Mouse (Mus musculus): Measurements from ENCODE around the gene Ttc24.

The Ttc24 gene

DNA sequence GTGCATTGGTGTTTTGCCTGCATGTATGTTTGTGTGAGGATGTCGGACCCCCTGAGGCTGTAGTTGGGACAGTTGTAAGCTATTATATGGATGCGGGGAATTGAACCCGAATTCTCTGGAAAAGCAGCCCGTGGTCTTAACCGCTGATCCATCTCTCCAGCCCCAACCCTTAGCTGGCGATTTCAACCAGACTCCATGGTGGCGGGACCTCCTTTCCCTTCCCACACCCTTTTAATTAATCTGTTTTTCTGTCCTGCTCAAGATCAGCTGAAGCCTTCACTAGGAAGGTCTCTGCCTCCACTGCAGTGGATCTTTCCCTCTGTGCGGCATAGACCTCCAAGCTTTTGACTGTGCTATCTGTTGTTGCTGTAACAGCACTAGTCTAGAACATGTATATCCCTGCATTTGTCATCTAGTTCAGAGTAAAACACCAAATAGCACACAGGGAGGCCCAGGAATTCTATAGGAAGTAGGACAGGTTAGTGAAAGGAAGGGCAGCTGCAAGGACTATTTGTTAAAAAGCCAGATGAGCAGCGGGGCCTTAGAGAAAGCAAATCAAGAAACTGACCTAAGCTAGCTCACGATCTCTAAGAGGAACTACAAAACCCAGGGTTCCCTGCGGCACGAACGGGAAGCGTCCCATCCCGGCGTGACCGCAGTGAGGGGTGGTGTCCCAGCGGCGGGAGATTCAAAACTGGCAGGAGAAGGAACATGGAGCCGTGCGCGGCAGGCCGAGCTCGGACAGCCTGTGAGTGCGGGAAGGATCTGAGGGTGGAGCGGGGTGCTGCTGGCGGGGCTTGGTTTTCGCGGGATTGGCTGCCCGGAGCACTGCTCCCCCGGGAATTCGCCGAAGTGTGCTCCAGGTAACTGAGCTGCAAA, 3.5 kb upstream of the Ttc24 start, which contains the start of gene Iqgap3:
TSS of gene Iqgap3 (plus strand) at position 627 of the 879 bp plus-strand sequence.
- DNase-seq (ENCODE audit: low read depth, low spot score): peak; percentile 84

DNA sequence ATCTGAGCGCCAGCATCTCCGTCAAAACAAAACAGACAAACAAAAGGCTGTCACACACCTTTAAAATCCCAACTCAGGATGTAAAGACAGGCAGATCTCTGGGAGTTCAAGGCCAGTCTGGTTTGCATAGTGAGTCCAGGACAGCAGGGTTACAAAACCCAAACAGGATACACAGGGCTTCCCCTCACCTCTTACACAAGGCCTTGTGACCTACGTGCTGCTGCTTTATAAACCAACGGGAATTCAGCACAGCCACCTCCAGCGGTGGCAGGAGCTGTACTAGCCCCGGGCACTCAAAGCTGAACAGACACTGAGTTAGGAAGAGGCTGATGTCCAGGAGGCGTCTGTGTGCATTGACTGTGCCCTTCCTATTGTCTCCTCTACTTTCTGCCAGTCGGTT, 663 bp downstream of the Ttc24 start:
- peak; percentile 19 for DNase-seq (ENCODE audit: low read depth, low spot score)

DNA sequence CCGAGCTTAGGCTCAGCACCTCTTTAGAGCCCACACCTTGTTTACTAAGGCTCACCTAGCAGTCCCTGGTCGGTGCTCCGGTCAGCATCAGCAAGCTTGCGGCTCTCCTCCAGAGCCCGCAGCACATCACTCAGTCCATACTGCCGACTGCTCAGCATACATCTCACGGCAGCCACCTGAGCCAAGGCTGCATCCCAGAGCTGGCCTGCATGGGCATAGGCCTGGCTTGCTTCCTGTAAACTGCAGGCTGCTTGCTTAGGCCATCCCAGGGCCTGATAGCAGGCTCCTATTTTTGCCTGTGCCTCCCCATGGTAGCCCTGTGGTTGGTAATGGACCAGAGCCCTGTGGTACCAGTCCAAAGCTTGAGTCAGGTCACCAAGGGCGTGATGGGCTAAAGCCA, 3.3 kb downstream of the Ttc24 start:
- DNase-seq (ENCODE audit: low read depth, low spot score): no peak

DNA sequence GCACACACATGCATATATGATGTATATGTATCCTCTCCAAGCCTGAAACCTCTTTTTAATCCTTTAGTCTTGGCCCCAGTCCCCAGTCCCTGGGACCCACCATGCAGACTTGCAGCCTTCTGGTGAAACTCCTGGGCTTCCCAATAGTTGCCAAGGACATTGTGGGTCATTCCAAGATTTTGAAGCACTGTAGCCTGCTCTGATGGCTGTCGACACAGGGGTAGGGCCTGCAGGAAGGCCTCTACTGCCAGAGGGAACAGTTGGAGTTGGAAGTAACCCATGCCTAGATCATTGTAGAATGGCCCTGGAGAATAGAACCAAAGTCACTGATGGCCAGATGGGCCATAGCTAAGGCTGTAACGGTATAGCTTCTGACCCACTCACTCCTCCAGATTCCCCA, 3.8 kb downstream of the Ttc24 start:
- DNase-seq (ENCODE audit: low read depth, low spot score): no peak

DNA sequence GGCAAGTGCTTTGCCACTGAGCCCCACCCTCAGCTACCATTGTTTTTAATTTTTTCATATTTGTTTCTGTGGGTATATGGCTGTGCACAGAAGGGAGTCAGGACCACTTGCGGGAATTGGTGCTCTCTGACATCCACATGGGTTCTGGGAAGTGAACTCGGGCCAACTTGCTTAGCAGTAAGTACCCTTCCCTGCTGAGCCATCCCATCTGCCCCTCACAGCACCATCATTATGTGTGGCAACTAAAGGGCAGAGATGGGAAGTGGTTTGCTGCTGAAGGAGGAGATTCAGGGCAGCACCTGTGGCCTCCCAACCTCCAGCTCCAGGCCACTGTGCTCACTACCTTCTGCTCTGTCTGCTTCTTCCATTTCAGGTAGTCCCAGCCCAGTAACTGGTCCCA, 4.5 kb downstream of the Ttc24 start:
- DNase-seq (ENCODE audit: low read depth, low spot score): no peak

DNA sequence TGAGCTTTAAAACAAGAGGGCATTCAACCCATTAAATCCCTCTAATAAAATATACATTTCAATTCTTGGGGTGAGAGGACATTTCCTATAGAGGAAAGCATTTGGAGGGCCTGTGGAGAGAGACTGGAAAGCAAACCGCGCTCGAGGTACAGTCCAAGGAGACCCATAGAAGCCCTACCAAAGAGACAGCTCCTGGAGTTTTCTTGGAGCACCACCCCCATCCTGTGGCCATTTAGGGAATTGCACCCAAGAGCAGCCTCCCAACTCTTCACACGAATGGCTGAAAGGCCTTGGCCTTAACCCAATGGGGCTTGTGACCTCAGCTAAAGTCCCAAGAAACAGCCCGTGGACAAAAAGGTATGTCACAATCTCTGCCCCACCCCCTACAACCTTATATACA, 6.3 kb downstream of the Ttc24 start:
- DNase-seq (ENCODE audit: low read depth, low spot score): peak; percentile 75

DNA sequence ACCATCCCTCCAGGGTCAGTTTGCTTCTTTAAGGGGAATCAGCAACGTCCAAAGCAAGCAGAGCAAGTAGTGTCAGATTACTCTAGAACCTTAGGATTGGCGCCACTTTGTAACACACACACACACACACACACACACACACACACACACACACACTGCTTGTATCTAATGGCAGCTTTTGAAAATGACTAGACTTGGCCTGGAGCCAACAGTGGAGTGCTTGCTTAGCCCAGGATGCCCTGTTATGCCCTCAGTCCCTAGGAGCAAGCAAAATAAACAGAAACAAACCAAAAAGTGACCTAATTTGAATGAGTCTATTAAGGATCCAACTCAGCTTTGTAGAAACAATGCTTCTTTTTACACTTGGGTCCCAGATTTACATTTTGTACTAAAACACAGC, 9.7 kb downstream of the Ttc24 start:
- DNase-seq (ENCODE audit: low read depth, low spot score): no peak

DNA sequence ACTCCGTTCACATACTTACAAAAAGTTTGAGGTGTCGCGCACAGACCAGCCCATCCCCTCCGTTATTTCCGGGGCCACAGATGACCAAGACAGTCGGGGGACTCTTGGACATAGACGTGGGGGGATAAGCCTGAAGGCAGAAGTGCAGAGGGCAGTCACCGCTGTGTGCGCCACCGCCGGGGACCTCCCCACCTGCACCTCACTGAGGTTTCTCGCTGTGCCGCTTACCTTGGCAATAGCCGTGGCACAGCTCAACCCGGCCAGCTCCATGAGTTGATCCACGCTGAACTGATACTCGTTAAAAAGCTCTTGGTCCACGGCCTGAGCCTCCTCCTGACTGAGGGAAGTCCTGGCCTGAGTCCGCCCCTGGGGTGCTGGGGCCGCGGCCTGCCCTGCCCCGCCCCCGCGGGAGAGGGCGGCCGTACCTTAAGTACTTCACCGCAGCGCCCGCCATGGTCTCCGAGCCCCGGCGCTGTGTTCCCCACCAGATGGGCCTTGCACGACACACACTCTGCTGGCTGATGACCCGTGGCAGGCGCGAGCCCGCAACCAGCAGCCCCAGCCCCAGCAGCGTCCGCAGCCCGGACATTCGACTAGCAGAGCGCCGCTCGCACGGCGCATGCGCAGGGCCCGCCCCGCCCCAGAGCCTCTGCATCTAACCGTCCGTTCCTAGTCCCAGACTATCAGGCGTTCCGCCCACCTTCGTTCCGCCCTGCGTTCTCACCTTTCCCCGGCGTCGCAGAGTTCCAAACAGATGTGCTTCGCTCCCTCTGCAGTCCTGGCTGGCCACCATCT, 20.0 kb downstream of the Ttc24 start, which contains the start of gene Naxe:
TSS of gene Naxe (minus strand) at position 594 of the 795 bp plus-strand sequence.
- peak; percentile 96 for DNase-seq (ENCODE audit: low read depth, low spot score)

DNA sequence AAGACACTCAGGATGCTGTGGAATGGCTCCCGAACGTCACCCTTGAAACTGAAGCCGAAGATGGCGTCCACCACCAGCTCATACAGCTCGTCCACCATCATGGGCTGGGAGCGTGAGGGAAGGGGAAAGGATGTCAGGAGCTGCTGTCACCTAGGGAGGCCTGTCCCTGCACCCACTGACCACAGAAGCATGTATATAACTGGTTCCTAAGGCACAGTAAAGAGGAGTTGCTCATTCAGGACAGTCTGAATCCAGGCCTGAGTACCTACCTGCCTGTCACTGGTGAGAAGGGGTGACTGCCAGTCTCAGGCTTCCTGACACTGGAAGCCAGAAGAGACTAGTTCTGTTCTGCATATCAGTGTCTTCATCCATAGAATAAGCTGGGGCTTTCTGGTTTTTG, 21.1 kb downstream of the Ttc24 start:
- DNase-seq (ENCODE audit: low read depth, low spot score): no peak

DNA sequence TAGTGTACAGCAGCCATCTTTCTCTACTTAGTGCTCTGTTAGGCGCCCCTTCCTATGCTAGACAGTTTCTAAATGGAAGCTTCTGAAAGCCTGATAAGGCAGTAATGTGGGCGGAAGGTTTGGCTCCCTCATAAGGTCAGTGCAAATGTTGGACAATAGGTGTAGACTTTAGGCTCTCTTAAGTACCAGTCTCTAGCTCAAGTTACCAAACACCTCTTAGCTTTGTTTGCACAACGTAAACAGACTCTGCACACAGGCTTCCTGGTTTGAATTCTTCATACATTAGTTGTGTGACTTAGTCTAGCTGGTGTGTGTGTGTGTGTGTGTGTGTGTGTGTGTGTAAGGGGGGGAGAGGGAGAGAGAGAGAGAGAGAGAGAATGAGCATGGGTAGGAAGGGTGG, 28.6 kb downstream of the Ttc24 start:
- DNase-seq (ENCODE audit: low read depth, low spot score): no peak

DNA sequence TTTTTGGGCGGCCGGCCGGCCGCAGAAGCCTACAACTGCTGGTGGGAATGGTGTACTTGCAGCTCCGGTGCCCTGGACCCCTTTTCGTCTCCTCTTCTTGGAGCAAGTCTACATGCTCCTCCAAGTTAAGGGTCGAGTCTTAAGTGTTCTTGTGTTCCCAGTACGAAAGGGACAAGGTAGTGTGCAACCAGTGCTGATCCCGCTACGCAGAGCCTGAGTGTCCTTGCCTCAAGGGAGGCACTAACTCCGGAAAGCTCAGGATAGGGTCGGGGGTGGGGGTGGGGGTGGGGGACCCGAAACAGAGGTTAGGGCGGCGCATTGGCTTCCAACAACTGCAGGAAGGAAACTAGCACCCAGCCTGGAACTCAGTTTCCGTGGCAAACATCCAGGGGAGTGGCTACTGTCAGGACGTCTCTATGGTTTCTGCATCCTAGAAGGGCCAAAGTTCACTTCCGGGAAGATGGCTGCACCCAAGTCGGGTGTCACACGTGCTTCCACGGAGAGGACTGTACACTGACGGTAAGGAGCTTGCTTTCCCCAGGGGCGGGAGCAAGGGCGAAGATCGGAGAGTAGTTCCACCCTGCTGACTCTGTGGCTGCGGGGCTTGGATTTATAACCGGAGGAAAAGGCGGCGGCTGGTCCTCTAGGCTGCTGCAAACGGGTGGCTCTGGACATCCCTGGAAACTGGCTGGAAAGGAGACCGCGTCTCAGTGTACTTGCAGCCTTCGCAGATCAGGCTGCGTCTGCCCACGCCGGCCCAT, 35.3 kb downstream of the Ttc24 start, which contains the start of gene Gpatch4:
TSS of gene Gpatch4 (plus strand) at position 448 of the 761 bp plus-strand sequence.
- peak; percentile 98 for DNase-seq (ENCODE audit: low read depth, low spot score)

DNA sequence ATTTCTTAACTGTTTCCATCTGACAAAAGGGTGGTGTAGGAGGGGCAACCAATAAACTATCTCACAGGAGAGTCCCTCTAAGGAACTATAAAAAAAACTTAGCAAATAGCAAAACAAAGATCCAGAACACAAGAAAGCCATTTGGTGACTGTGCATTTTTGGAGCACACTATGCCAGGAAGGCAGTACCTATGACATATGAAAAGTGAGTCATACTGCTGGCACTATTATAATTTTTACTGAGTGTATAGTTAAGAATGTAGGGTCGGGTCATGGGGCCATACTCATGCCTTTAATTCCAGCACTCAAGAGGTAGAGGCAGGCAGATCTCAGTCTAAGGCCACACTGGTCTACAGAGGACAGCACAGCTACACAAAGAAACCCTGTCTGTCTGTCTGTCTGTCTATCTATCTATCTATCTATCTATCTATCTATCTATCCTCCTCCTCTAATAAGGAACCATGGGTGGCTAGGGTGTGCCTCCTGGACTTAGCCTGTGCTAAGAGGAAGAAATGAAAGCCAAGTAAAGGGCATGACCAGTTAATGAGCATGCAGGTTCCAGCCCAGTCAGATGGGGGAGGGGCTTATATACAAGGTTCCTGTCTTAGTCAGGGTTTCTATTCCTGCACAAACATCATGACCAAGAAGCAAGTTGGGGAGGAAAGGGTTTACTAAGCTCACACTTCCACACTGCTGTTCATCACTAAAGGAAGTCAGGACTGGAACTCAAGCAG, 42.4 kb downstream of the Ttc24 start:
- DNase-seq (ENCODE audit: low read depth, low spot score): no peak

DNA sequence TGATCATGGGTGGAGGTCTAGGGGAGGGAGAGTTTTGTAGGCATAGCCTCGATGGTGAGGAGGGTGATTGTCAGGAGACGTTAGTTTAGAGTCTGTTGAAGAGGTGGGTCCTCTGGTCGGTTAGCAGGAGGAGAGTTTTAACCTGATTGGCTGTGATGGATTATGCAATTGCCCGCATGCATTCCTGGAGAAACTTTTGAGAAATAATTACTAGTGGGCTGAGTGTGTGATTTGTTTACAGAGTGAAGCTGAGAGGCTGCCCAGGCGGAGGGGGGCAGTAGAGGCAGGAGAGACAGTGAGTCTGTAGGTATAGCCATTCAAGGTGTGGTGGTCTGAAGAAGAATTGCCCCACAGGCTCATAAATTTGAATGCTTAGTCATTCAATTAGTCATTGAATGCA, 44.6 kb downstream of the Ttc24 start:
- no peak for DNase-seq (ENCODE audit: low read depth, low spot score)

DNA sequence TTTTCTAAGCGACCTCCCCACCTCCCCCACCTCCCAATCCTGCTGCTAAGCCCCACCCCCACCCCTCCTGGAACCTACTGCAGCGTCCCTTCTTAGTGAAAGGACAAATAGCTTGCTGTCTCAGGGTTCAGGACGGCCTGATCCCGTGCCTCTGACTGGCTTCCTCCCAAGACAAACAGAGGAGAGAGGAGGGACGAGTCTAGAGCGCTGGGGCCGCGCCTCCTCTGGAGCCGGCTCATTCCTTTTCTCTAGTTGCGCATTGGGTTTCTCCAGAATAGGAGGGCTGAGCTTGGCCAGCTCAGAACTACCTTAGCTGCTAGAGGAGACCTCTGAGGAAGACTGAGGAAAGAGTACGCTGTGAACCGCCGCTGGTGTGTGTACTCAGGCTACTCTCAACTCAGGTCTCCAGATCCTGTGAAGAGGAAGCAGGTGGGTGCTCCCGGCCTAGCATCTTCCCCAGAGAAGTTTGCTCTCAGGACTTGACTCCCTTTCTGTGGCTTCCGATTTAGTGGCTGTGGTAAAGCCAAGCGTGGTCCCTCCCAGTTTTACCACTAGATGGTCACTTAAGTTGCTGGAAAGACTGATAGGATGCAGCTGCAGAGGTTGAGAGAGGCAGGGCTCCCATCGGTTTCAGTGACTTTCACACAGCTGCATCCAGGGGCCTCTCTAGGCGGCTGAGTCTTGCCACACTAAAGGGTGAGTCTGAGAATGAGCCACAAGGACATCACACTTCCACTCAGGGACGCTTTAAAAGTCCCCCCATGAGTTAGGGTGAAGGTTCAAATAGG, 47.3 kb downstream of the Ttc24 start:
- peak; percentile 63 for DNase-seq (ENCODE audit: low read depth, low spot score)

DNA sequence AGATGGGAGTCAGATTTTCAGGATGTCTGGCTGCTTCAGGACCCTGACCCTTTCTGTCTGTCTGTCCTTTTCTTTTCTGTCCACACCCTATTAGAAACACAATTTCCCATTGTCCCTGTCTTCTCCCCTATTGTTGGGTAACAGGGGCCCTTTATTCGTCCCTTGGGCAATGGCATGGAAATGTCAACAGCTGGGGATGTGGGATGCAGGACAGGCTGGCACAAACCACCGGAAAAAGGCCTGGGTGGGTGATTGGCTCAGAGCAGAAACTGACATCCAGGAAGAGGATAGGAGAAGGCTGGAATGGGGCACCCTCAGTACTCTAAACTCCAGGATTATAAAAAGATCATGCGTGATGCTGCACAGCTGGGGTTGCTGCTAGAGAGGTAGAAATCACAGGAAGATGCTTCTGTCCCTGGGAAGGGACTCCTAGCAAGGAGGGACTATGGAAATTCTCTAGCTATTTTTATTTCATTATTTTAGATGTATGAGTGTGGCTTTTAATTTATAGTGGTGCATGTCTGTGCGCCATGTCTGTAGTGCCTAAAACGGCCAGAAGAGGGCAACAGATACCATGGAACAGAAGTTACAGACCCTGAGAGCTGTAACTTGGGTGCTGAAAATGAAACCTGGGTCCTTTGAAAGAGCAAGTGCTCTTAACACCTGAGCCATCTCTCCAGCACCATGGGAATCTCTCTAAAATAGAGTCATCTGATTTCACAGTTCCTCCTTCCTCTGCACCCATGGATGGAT, 50.5 kb downstream of the Ttc24 start, which contains the start of gene Hapln2:
TSS of gene Hapln2 (minus strand) at position 150 of the 753 bp plus-strand sequence.
- peak; percentile 65 for DNase-seq (ENCODE audit: low read depth, low spot score)

DNA sequence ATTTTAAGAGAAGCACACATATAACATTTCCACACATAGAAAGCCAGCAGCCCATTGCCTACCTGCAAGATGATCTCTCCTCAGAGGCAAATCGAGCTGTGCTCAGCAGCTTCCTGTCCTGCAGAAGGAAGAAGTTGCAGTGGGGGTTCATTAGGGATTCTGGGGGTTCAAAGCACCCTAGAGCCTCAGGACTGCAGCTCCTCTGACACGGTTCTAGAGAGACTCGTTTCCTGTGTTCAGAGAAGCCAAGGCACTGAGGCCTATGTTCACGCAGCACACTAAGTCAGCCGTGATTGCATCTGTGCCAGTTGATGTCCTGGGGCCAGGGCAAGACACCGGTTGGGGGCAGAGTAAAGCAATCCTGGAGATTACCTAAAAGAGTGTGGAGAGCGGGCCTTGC, 51.3 kb downstream of the Ttc24 start:
- DNase-seq (ENCODE audit: low read depth, low spot score): no peak

DNA sequence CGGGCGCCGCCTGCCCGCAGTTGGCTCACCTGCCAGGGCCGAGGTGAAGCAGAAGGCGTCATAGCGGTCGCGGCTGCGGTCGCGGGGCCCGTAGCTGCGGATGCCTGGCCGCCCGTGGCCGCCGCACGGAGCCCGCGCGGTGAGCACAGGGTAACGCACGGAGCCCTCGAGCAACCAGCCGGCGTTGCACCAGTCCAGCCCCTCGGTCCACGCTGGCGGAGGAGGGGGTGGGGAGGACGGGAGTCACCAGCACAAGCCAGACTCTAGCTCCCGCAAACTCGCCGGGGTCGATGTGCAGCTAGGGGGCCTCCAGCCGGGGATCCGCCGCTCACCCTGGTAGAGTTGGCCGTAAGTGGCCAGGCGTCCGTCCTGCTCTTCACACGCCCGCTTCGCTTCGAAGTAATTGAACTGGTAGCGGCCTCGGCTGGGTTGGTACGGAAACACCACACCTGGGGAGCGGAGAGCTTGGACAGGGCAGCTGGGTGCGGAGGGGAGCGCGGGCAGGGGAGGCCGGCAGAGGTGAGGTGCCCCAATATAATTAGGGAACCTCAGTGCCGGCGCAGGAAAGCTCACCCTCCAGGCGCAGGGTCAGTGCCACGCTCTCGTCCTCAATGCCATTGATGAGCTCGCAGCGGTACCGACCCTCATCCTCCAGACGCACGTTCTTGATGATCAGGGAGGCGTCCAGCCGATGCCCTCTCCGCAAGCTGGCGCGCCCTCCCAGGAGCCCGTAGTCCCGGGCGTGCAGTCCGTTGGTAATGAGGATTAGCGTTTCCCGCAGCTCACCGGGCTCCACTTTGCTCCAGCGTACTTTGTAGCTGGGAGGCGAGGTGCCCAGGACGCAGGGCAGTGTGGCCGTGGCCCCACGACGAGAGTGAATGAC, 54.7 kb downstream of the Ttc24 start:
- DNase-seq (ENCODE audit: low read depth, low spot score): no peak

Measured in ES-CJ7 (cell line).